Comparison of ENCODE assay signal across 25 mouse cellular contexts in the genomic region with DNA sequence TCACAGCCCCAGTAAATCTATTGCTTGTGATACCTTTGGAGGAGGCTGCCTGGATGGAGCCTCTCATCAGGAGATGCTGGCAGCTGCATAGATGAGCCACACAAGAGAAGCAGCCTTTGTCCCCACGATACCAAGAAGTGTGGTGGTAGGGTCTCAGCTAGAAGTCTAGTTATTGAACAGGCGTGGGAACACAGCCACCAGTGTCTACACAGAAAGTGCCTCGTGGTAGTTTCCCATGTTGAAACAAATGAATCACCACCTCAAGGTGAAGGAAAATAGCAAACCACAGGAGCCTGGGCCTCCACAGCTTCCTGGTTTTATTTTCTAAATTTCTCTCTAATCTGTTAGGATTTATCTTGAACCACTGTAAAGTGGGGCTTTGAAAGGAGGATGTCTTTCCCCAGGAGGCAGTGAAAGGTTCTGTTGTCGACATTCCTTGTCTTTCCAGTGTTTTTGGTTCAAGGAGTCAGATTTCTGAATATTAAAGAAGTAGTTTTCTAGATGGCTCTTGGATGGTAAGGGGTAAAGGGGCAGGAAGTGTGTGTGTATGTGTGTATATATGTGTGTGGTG.
A peak's percentile ranks its signal among the peaks of the same experiment; 100 is the strongest.
DNase-seq lines count a peak whose midpoint lies in the region; ATAC-seq and TF ChIP-seq lines count a peak whose summit lies in the region.
"Had no signal": no experiment of that assay in that cellular context is flagged by ENCODE, and none has a peak within 500 bp of the region (broad histone marks: within the 10 kb centered on the region; RNA-seq: fewer than 3 reads in every experiment).

No protein-coding gene starts in this region.

- peaks cover 57% of the 10 kb centered on the region for H3K4me1 ChIP-seq in heart, embryonic 12.5 days (replicated peaks)
- peaks cover 6 to 40% of the 10 kb centered on the region in 2 experiments for H3K4me1 ChIP-seq in CH12.LX (ENCODE audit: control insufficient read depth in 1 of 2, insufficient read depth in 2 of 2)

- H3K9ac ChIP-seq in heart, embryonic 12.5 days: no peak overlapping the region
- no peak overlapping the region for H3K9ac ChIP-seq in CH12.LX (ENCODE audit: insufficient read depth, low read depth)
- H3K9ac ChIP-seq: forebrain, postnatal 0 days; heart, embryonic 15.5 days; hindbrain, embryonic 15.5 days; kidney, embryonic 15.5 days; liver, embryonic 13.5 days; midbrain, embryonic 13.5 days; stomach, embryonic 15.5 days had no signal

- no peak for TF ChIP-seq POLR2A in CH12.LX (IDR thresholded peaks at IDR 0.05; ENCODE audit: low read depth, low read length)

- no peaks in the 10 kb centered on the region for H3K9me3 ChIP-seq in heart, embryonic 12.5 days (replicated peaks)
- H3K9me3 ChIP-seq in CH12.LX (replicated peaks; ENCODE audit: low read length): no peaks in the 10 kb centered on the region
- H3K9me3 ChIP-seq: heart, embryonic 15.5 days; hindbrain, embryonic 15.5 days; kidney, embryonic 15.5 days; liver, embryonic 13.5 days; midbrain, embryonic 13.5 days; stomach, embryonic 15.5 days had no signal

- H3K27me3 ChIP-seq in heart, embryonic 12.5 days (replicated peaks): no peaks in the 10 kb centered on the region
- H3K27me3 ChIP-seq in CH12.LX (replicated peaks): no peaks in the 10 kb centered on the region
- H3K27me3 ChIP-seq: heart, embryonic 15.5 days; hindbrain, embryonic 15.5 days; kidney, embryonic 15.5 days; liver, embryonic 13.5 days; midbrain, embryonic 13.5 days; stomach, embryonic 15.5 days had no signal

- no peak for TF ChIP-seq CTCF in CH12.LX (conservative IDR thresholded peaks at IDR 0.05 in 1 of 2, IDR thresholded peaks at IDR 0.05 in 1 of 2; ENCODE audit: low read depth in 2 of 2, low read length in 2 of 2)

- no peak overlapping the region for H3K4me3 ChIP-seq in heart, embryonic 12.5 days
- H3K4me3 ChIP-seq in CH12.LX (replicated peaks in 1 of 3; ENCODE audit: low read depth in 2 of 3, low read length in 2 of 3, poor library complexity in 1 of 3): no peak overlapping the region
- H3K4me3 ChIP-seq: heart, adult 2 months; heart, embryonic 15.5 days; hindbrain, embryonic 15.5 days; kidney, embryonic 15.5 days; left cerebral cortex, adult 2 months; liver, embryonic 13.5 days; midbrain, embryonic 13.5 days; stomach, embryonic 15.5 days had no signal

- H3K27ac ChIP-seq in heart, embryonic 12.5 days (ENCODE audit: poor library complexity, severe bottlenecking): no peak overlapping the region
- no peak overlapping the region for H3K27ac ChIP-seq in CH12.LX (ENCODE audit: insufficient read depth, low read depth)
- H3K27ac ChIP-seq: heart, adult 2 months; heart, embryonic 15.5 days; hindbrain, embryonic 15.5 days; left cerebral cortex, adult 2 months; liver, embryonic 13.5 days; midbrain, embryonic 13.5 days; stomach, embryonic 15.5 days had no signal

- TF ChIP-seq EP300 in CH12.LX (IDR thresholded peaks at IDR 0.05; ENCODE audit: low read length): no peak

- 53% methylated on average over 4 of the region's 4 CpGs for WGBS in heart, embryonic 12.5 days

- dilution Hi-C loops in CH12.LX (cut with MboI; ENCODE audit: extremely low pct_ligation_motif_present, extremely low pct_unique_long_range_greater_than_20kb, low sequenced_read_pairs): no loop called here

- no peaks in the 10 kb centered on the region for H3K36me3 ChIP-seq in heart, embryonic 12.5 days
- no peaks in the 10 kb centered on the region for H3K36me3 ChIP-seq in CH12.LX (replicated peaks in 1 of 2; ENCODE audit: control insufficient read depth in 1 of 2, insufficient read depth in 1 of 2, low read length in 1 of 2)
- H3K36me3 ChIP-seq: heart, embryonic 15.5 days; hindbrain, embryonic 15.5 days; kidney, embryonic 15.5 days; liver, embryonic 13.5 days; midbrain, embryonic 13.5 days; stomach, embryonic 15.5 days had no signal

- in situ Hi-C loops in CH12.LX (cut with MboI; ENCODE audit: low pct_ligation_motif_present, low pct_unique_long_range_greater_than_20kb, low sequenced_read_pairs): no loop called here

- H3K79me2 ChIP-seq in CH12.LX (replicated peaks; ENCODE audit: control insufficient read depth, extremely low read depth, insufficient read depth, poor library complexity, severe bottlenecking): no peaks in the 10 kb centered on the region

- H3K4me2 ChIP-seq in heart, embryonic 12.5 days: no peak overlapping the region
- H3K4me2 ChIP-seq in CH12.LX (ENCODE audit: insufficient read depth, low read depth, poor library complexity, severe bottlenecking): no peak overlapping the region
- H3K4me2 ChIP-seq: heart, embryonic 15.5 days; hindbrain, embryonic 15.5 days; kidney, embryonic 15.5 days; liver, embryonic 13.5 days; midbrain, embryonic 13.5 days; stomach, embryonic 15.5 days had no signal

- DNase-seq in heart, adult 11 months: peak; percentile 79
- DNase-seq in 416B (ENCODE audit: low read depth) (peak; percentile 10), CH12.LX (ENCODE audit: extremely low read depth) (peak; percentile 29)
- no peak for DNase-seq in cerebellum, adult 11 months
- no peak for DNase-seq in layer of hippocampus, postnatal 25 days (ENCODE audit: extremely low spot score in 1 of 2, low spot score in 1 of 2)
- DNase-seq: adrenal gland, postnatal 10 days; cerebellum, adult 8-10 months; cerebellum, postnatal 36 days; forebrain, postnatal 0 days; gastrocnemius, postnatal 25 days; heart, adult 2 months; heart, postnatal 4 days; layer of hippocampus, adult 9-11 months; liver, embryonic 13.5 days; lung, adult 2 months; right cerebral cortex, postnatal 25 days had no signal

- no peak for TF ChIP-seq RAD21 in CH12.LX (IDR thresholded peaks at IDR 0.05; ENCODE audit: low read depth, low read length)

- ATAC-seq in heart, embryonic 12.5 days (ENCODE audit: insufficient number of reproducible peaks, low FRiP score): no peak
- ATAC-seq in inflammation-experienced regulatory T-cells, adult 6 months: peak; percentile 24
- ATAC-seq: forebrain, postnatal 0 days; intestine, embryonic 16.5 days; midbrain, embryonic 13.5 days had no signal

TF ChIP-seq in CH12.LX, 34 proteins besides CTCF, POLR2A, EP300 and RAD21:
- peak; percentile 65; the same call in 1 of the 2 replicates for TF ChIP-seq BHLHE40 (IDR thresholded peaks at IDR 0.05; ENCODE audit: low read depth, low read length)
- no peak for TF ChIP-seq NRF1 (IDR thresholded peaks at IDR 0.05; ENCODE audit: low read depth, low read length)

Comparison
In these comparisons a context has a peak if more than half of its experiments do, and no peak if none do; other contexts are left out.
1. DNase-seq: peak in heart, adult 11 months (single experiment), 416B (single experiment) and CH12.LX (single experiment); none in cerebellum, adult 11 months (single experiment) and layer of hippocampus, postnatal 25 days (0 of 2).